Mouse (Mus musculus) lung, embryonic 15.5 days (tissue): ENCODE measurements at regions not wholly inside any gene's neighbourhood (a gene's known extent, or its start where the extent isn't known, plus 50 kb on each side); places are given as distances from the start of the nearest gene placed in this dataset.

Source experiments
- ATAC-seq: fragments of 200-750 bp; cut with Nextera tagmentation; 2 replicates; pipeline ENCODE4 v1.8.0; 2017; ENCODE audit warnings: moderate number of reproducible peaks, borderline replicate concordance; ENCODE audit not compliant: low FRiP score, low TSS enrichment; ENCODE audit errors: extremely low read depth
- H3K27ac ChIP-seq: fragments of 300-500 bp; sonication (generic); 2 replicates; pipeline ENCODE4 v1.5.1; 2015; ENCODE audit warnings: moderate library complexity, mild to moderate bottlenecking, inconsistent platforms
- H3K27me3 ChIP-seq: fragments of 300-500 bp; sonication (generic); 2 replicates; pipeline ENCODE4 v1.6.1; 2015; ENCODE audit warnings: inconsistent platforms
- H3K36me3 ChIP-seq: fragments of 300-500 bp; sonication (generic); 2 replicates; pipeline ENCODE4 v1.6.1; 2015; ENCODE audit warnings: inconsistent platforms
- H3K4me1 ChIP-seq: fragments of 300-500 bp; sonication (generic); 2 replicates; pipeline ENCODE4 v1.6.1; 2015; ENCODE audit warnings: inconsistent platforms
- H3K4me2 ChIP-seq: fragments of 300-500 bp; sonication (generic); 2 replicates; pipeline ENCODE4 v1.6.1; 2015; ENCODE audit warnings: inconsistent platforms, mild to moderate bottlenecking, moderate library complexity
- H3K4me3 ChIP-seq: fragments of 300-500 bp; sonication (generic); 2 replicates; pipeline ENCODE4 v1.5.1; 2015; ENCODE audit warnings: mild to moderate bottlenecking, inconsistent platforms
- H3K9ac ChIP-seq: fragments of 300-500 bp; sonication (generic); 2 replicates; pipeline ENCODE4 v1.6.1; 2015; ENCODE audit warnings: inconsistent platforms
- H3K9me3 ChIP-seq: fragments of 300-500 bp; sonication (generic); 2 replicates; pipeline ENCODE4 v1.6.1; 2016; ENCODE audit warnings: inconsistent platforms
- WGBS: fragments of 180-500 bp; shearing (Covaris S2); methylation state at CpG from one replicate; pipeline ENCODE4 v1.1.7; 2015; 5-methylcytosine and 5-hydroxymethylcytosine counted together

DNA sequence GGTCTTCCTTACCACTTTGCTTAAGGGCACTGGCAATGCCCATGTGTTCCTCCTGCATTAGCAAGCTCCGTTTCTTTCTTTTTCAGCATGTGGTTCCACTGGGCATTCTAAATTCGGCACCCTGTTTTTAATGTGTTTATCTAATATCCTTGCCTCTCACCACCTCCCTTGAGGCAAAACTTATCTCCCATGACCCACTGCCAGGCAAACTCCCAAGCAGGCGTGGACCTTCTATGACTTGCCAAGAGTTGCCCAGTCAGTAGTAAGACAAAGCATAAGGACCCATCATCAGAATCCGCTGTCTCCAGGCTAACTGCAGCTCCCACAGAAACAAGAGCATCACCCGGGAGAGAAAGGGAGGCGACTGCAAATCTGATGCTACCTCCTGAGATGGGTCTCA is 245.2 kb downstream of the Setd4 start:
- Histone ChIP-seq H3K4me2 (no peak overlapping the region), H3K36me3 (no peaks in the 10 kb centered on the region), H3K27me3 (no peaks in the 10 kb centered on the region), H3K27ac (no peak overlapping the region), H3K9ac (no peak overlapping the region), H3K4me3 (no peak overlapping the region), H3K4me1 (no peaks in the 10 kb centered on the region), H3K9me3 (no peaks in the 10 kb centered on the region)
- 85% methylated on average over 6 of the region's 6 CpGs for WGBS
- no peak for ATAC-seq

DNA sequence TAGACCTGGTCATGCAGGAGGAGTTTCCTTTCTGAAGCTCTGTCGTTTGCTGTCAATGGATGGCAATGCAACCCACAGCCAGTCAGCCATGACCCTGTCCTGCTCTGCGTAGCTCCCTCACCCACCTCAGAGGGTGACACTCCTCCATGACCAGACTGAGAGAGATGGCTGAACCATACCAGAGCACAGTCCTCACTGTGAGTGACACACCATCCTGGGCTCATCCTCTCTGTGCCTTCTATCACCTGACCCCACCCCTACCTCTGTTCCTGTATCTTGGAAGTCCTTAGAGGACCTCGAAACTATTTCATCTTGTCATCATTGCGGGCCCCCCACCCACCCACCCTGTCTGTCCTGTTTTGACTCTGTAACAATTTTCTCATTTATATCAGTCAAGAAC is 245.7 kb downstream of the Setd4 start:
- H3K4me3 ChIP-seq = no peak overlapping the region
- no peaks in the 10 kb centered on the region for H3K9me3 ChIP-seq
- no peaks in the 10 kb centered on the region for H3K27me3 ChIP-seq
- H3K4me2 ChIP-seq = no peak overlapping the region
- no peaks in the 10 kb centered on the region for H3K36me3 ChIP-seq
- no peaks in the 10 kb centered on the region for H3K4me1 ChIP-seq
- no peak overlapping the region for H3K9ac ChIP-seq
- WGBS = 80% methylated on average over 4 of the region's 4 CpGs
- 0 out of 2 replicates have a peak, but pooled peaks have one; percentile 42 for ATAC-seq
- H3K27ac ChIP-seq = no peak overlapping the region

DNA sequence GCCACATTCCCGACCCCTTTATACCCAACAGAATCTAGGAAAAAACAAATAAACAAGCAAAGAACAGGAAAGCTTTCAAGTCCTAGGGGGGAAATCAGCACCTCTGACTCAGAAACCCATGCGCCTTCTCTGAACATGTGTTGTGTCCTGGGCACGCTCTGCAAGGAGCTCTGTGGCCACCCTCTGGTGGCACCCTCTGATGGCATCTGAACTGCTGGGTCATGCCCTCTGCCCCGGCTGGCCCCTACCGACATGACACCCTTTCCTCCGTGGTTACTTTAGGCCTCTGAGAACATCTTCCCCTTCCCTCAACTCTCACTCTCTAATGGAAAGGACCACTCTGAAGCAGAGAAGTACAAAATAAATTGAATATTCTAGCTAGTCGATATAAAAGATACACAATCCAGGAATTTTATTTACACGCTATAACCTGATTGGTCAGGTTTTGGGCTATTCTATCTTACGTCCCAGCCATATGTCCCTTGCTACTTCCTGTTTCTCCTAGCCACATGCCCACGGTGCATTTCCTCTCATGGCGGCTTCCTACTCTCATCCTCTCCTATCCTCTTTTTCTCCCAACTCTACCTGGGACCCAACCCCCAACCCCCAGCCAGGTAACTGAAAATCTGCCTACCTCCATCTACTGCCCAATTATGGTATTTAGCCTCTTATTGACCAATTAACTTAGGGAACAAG is 248.5 kb downstream of the Setd4 start:
- WGBS = 73% methylated on average over 11 of the region's 11 CpGs
- no peak for ATAC-seq
- Histone ChIP-seq H3K36me3 (no peaks in the 10 kb centered on the region), H3K4me3 (no peak overlapping the region), H3K27ac (no peak overlapping the region), H3K9me3 (no peaks in the 10 kb centered on the region), H3K9ac (no peak overlapping the region), H3K4me1 (no peaks in the 10 kb centered on the region), H3K4me2 (no peak overlapping the region), H3K27me3 (no peaks in the 10 kb centered on the region)

DNA sequence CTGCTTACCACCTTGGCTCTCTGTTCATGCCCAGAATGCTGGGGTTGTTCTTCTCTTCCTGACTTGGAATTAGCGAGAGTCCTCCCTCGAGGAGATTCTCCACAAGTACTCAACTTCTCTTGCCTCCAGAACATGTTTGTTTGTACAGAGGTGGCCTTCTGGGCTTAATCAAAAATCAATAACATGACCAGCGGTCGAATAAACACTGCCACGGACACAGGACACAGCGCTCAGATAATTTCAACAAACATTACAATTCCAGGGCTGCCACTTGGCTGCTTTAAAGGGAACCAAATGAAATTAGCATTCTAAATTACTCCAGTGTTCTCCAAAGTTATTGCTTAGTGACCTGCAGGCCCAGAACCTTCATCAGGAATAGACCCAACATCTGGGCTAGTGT is 249.9 kb downstream of the Setd4 start:
- no peaks in the 10 kb centered on the region for H3K27me3 ChIP-seq
- H3K4me2 ChIP-seq = no peak overlapping the region
- no peak overlapping the region for H3K9ac ChIP-seq
- H3K4me1 ChIP-seq = no peaks in the 10 kb centered on the region
- H3K4me3 ChIP-seq = no peak overlapping the region
- no peaks in the 10 kb centered on the region for H3K9me3 ChIP-seq
- ATAC-seq = no peak
- no peaks in the 10 kb centered on the region for H3K36me3 ChIP-seq
- H3K27ac ChIP-seq = no peak overlapping the region
- WGBS = 30% methylated on average over 6 of the region's 6 CpGs

DNA sequence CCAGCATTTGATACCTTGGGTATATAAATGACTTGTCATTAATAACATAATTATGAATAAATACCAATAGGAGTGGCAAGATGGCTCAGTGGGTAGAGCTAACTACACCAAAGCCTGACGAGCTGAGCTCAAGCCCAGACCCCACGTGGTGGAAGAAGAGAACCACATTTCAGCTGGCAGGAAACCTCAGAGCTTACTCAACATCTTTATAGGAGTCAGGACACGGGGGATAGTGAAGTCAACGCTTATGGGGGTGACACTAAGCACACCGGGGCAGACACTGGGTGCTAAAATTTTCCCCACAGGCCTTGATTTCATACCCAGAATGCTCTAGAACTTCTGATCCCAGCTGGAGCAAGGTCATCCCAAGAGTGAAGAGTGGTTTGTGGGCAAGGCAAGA is 259.3 kb downstream of the Setd4 start:
- Histone ChIP-seq H3K9ac (no peak overlapping the region), H3K4me2 (no peak overlapping the region), H3K27me3 (no peaks in the 10 kb centered on the region), H3K27ac (no peak overlapping the region), H3K4me1 (no peaks in the 10 kb centered on the region), H3K9me3 (no peaks in the 10 kb centered on the region), H3K4me3 (no peak overlapping the region), H3K36me3 (no peaks in the 10 kb centered on the region)
- WGBS = 79% methylated on average over 5 of the region's 5 CpGs
- ATAC-seq = no peak

DNA sequence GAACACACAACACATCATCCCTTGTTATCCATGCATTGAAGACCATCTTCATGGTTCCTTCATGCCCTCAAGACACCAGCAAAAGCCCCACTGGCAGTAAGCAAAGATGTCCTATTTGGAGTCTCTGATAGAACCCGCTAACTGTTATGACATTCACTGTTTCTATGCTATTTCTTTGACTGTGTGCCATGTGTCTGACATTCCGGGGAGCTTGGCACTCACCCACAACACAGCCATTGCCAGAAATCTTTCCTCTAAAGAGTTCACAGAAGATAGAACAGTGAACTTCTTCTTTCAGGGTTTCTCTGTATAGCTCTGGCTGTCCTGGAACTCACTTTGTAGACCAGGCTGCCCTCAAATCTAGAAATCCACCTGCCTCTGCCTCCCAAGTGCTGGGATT is 261.2 kb downstream of the Setd4 start:
- no peaks in the 10 kb centered on the region for H3K36me3 ChIP-seq
- 59% methylated on average over 2 of the region's 2 CpGs for WGBS
- ATAC-seq = no peak
- H3K9ac ChIP-seq = no peak overlapping the region
- H3K4me1 ChIP-seq = no peaks in the 10 kb centered on the region
- H3K4me2 ChIP-seq = no peak overlapping the region
- H3K9me3 ChIP-seq = no peaks in the 10 kb centered on the region
- H3K4me3 ChIP-seq = no peak overlapping the region
- no peak overlapping the region for H3K27ac ChIP-seq
- no peaks in the 10 kb centered on the region for H3K27me3 ChIP-seq

DNA sequence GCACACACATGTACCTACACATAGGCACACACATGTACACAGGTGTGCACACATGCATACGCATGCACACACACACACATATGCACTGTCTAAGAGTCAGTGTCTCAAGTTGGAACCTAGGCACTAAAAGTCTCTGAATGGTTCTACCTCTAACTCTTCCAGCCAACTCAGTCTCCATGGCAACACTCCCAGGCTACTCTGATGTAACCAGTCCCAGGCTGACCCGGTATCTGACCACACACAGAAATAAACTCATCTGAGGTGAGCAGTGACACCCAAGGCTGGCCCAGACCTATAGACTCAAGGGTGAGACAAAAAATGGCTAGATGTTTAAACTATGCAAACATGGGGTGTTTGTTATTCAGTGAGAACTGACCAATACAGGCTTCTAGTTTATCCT is 262.1 kb downstream of the Setd4 start:
- WGBS = 71% methylated on average over 2 of the region's 2 CpGs
- no peak overlapping the region for H3K4me3 ChIP-seq
- no peaks in the 10 kb centered on the region for H3K4me1 ChIP-seq

DNA sequence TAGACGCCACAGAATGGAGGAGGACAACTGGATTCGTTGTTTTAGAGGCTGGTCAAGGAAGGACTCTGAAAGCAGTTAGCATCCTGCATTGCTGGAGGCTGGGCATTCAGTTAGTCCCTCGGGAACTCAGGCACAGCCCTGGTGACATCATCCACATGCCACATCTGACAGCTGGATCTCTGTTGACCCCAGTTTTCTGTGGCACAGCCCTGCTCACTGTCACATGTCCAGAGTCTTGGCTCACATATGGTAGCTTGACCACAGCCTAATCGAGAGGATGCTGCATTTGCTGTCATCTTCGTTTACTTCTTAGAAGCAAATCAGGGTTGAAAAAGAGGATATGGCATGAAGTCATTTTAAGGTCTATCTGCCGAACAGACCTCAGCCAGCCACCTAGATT is 265.1 kb downstream of the Setd4 start:
- H3K36me3 ChIP-seq = no peaks in the 10 kb centered on the region
- H3K9me3 ChIP-seq = no peaks in the 10 kb centered on the region
- H3K9ac ChIP-seq = no peak overlapping the region
- WGBS = 67% methylated on average over 6 of the region's 6 CpGs
- no peaks in the 10 kb centered on the region for H3K4me1 ChIP-seq
- no peak for ATAC-seq
- no peak overlapping the region for H3K4me2 ChIP-seq
- H3K27ac ChIP-seq = no peak overlapping the region
- H3K27me3 ChIP-seq = no peaks in the 10 kb centered on the region
- H3K4me3 ChIP-seq = no peak overlapping the region

More for the DNA sequence above, 262.1 kb downstream of the Setd4 start:
- Histone ChIP-seq H3K9me3 (no peaks in the 10 kb centered on the region), H3K27ac (no peak overlapping the region), H3K4me2 (no peak overlapping the region), H3K36me3 (no peaks in the 10 kb centered on the region), H3K27me3 (no peaks in the 10 kb centered on the region), H3K9ac (no peak overlapping the region)
- ATAC-seq = no peak

DNA sequence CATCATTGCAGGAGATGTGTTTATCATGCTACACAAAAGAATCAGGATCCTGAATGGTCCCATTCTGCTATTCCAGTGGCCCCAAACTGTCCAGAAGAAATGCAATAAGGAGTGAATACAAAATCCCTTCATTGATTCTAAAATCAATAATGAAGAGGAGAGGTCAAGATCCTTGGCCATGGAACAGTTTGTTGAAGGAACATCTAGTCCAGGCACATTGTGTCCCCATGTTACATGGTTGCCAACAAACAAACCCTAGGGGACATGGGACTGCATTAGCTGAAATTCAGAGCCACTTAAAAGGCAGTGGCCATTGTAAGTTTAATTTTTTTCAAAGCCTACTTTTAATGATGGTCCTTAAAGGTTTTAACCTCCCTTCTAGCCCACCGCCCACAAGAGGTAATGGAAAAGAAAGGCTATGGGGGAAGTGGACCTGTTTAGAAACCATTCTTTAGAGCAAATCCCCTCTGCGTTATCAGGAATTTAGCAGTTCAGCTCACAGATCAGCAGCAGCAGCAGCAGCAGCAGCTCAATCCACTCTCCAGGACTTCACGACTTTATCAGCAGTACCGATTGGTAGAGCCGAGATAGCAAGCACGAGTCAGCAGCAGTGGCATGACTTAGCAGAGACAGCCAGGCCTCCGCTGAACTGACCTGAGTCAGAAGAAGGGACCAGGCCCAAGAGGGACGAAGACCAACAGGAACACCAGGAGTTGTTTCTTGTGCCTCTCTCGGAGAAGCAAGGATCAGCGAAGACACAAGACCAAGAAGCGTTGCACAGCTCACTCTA is 268.3 kb downstream of the Setd4 start:
- H3K27ac ChIP-seq = no peak overlapping the region
- ATAC-seq = no peak
- H3K9me3 ChIP-seq = no peaks in the 10 kb centered on the region
- no peak overlapping the region for H3K9ac ChIP-seq
- H3K4me1 ChIP-seq = no peaks in the 10 kb centered on the region
- no peaks in the 10 kb centered on the region for H3K36me3 ChIP-seq
- H3K27me3 ChIP-seq = no peaks in the 10 kb centered on the region; the same call in 1 of the 2 replicates
- no peak overlapping the region for H3K4me2 ChIP-seq
- WGBS = 72% methylated on average over 11 of the region's 11 CpGs
- H3K4me3 ChIP-seq = no peak overlapping the region

DNA sequence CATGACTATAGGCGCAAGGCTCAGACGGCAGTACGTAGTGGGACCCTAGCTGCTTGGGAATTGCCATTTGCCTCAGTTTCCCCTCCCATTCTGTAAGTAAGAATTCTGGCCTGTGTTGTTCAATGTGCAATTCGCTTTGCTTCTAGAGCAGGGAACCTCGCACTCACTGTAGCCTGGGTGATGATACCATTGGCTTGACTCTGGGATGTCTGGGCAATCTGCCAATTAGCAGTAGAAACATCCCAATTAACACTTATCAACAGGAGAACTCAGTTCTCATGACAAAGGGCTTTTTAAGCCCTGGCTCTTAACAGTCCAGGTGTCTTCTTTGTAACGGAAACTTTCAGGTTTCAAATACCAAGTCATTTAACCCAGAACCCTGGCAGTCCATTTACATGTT is 270.2 kb downstream of the Setd4 start:
- Histone ChIP-seq H3K36me3 (no peaks in the 10 kb centered on the region), H3K27ac (no peak overlapping the region), H3K9me3 (no peaks in the 10 kb centered on the region), H3K9ac (no peak overlapping the region), H3K4me3 (no peak overlapping the region), H3K4me1 (no peaks in the 10 kb centered on the region), H3K4me2 (no peak overlapping the region), H3K27me3 (no peaks in the 10 kb centered on the region; the same call in 1 of the 2 replicates)
- 64% methylated on average over 6 of the region's 6 CpGs for WGBS
- no peak for ATAC-seq

DNA sequence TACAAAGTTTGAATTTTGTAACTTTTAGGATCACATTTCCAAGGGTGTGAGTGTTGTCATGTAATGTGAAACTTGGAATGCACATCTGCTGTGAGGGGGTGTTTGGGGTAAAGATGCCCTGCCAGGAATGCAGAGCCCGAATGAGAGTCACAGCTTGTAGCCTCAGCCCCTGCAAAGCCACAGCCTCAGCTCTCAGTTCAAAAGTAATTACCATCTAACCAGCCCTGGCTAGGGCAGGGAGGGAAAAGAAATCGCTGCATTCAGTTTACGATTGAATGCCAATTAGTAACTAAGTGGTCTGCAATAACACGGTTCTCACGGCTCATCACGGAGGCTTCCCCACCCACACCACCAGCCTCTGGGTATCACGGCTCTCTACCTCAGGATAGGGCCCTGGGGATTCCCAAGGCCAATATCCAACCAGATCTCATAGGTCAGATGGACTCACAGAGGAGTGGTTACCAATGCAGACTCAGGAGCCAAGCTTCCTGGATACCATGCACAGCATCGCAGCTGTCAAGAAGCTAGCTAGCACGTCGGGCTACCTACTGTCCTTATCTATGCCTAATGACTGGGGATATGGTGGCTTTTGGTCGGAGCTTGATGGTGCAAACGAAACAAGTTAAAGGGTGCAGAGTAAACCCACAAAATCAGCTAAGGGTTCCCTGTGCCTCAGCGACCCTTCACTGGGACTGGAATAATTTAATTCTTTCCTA is 275.0 kb downstream of the Setd4 start:
- Histone ChIP-seq H3K36me3 (no peaks in the 10 kb centered on the region), H3K4me2 (no peak overlapping the region), H3K27ac (no peak overlapping the region), H3K4me1 (no peaks in the 10 kb centered on the region), H3K27me3 (no peaks in the 10 kb centered on the region; the same call in 1 of the 2 replicates), H3K9ac (no peak overlapping the region), H3K4me3 (no peak overlapping the region), H3K9me3 (no peaks in the 10 kb centered on the region)
- no peak for ATAC-seq
- WGBS = 46% methylated on average over 13 of the region's 13 CpGs

DNA sequence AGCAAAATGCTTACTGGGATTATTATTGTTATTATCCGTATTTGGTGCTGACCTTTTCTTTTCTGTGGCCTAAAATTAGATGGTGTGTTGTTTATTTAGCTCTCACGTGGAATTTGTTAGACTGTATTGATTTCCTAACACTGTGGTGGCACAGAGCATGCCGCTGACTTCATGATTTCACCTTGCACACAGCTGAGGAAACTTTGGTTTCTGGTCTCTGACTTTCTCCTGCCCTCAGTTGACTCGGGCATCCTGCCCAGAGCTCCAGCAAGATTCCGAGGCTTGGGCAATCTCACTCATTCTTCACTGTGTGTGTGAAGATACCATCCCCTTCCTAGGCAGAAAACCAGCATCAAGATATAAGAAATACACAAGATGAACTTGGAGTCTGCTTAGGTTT is 279.0 kb downstream of the Setd4 start:
- no peak for ATAC-seq
- WGBS = 69% methylated on average over 5 of the region's 5 CpGs
- H3K9ac ChIP-seq = no peak overlapping the region
- no peaks in the 10 kb centered on the region for H3K4me1 ChIP-seq
- no peaks in the 10 kb centered on the region for H3K9me3 ChIP-seq
- no peaks in the 10 kb centered on the region for H3K36me3 ChIP-seq
- no peak overlapping the region for H3K4me3 ChIP-seq
- H3K27me3 ChIP-seq = no peaks in the 10 kb centered on the region
- no peak overlapping the region for H3K27ac ChIP-seq
- H3K4me2 ChIP-seq = no peak overlapping the region
